Mouse (Mus musculus) CH12.LX (cell line): Measurements from ENCODE around the gene Commd8. TPM values are rescaled to one million over a fixed set of nuclear protein-coding genes. Genes with fewer than 3 reads are reported as not detected.
"Not testable (repeated sequence)": the region's sequence is repeated elsewhere in the genome, so short reads cannot be mapped to it uniquely, and the experiment has no call there.

Experiments
- DNase-seq: peaks from one replicate; pipeline ENCODE4 v3.0.0-alpha.2; 2013; ENCODE audit errors: extremely low read depth
- H3K27ac ChIP-seq: 2 replicates; pipeline ENCODE4 v1.5.1; 2012; ENCODE audit warnings: low read depth, mild to moderate bottlenecking, control low read depth, moderate library complexity; ENCODE audit not compliant: insufficient read depth
- H3K27me3 ChIP-seq: replicated peaks from 2 replicates; pipeline ENCODE3; 2012; ENCODE audit warnings: inconsistent platforms
- H3K36me3 ChIP-seq, 2 experiments: replicated peaks in 1 of 2; 2 replicates each; pipeline versions ENCODE3 to v1.6.1; 2012; ENCODE audit warnings: inconsistent platforms in 1 of 2, low read length in 1 of 2, mild to moderate bottlenecking in 1 of 2, mixed read lengths in 1 of 2, moderate library complexity in 1 of 2; ENCODE audit not compliant: control insufficient read depth in 1 of 2, insufficient read depth in 1 of 2
- H3K4me1 ChIP-seq, 2 experiments: 2 replicates each; pipeline ENCODE4 v1.6.1; 2012; ENCODE audit warnings: inconsistent platforms in 1 of 2, moderate library complexity in 1 of 2; ENCODE audit not compliant: insufficient read depth in 2 of 2, control insufficient read depth in 1 of 2
- H3K4me2 ChIP-seq: 2 replicates; pipeline ENCODE4 v1.6.1; 2012; ENCODE audit warnings: low read depth, mild to moderate bottlenecking, control low read depth; ENCODE audit not compliant: poor library complexity, insufficient read depth, severe bottlenecking
- H3K4me3 ChIP-seq, 3 experiments: fragments of 150-350 bp in 1 of 3; sonication (generic) in 1 of 3; replicated peaks in 1 of 3; 2 replicates each; pipeline versions ENCODE3 to v1.5.1; 2011 to 2012; ENCODE audit warnings: low read depth in 2 of 3, low read length in 2 of 3, mild to moderate bottlenecking in 2 of 3, moderate library complexity in 2 of 3, control low read depth in 1 of 3, improper control_type of control experiment in 1 of 3, inconsistent platforms in 1 of 3, mixed read lengths in 1 of 3; ENCODE audit not compliant: poor library complexity in 1 of 3
- H3K79me2 ChIP-seq: replicated peaks from 2 replicates; pipeline ENCODE4 v1.6.1; 2012; ENCODE audit warnings: mild to moderate bottlenecking, moderate library complexity; ENCODE audit not compliant: control insufficient read depth, poor library complexity, insufficient read depth, severe bottlenecking; ENCODE audit errors: extremely low read depth
- H3K9ac ChIP-seq: 2 replicates; pipeline ENCODE4 v1.6.1; 2012; ENCODE audit warnings: low read depth, mild to moderate bottlenecking, control low read depth, moderate library complexity; ENCODE audit not compliant: insufficient read depth
- H3K9me3 ChIP-seq: replicated peaks from 2 replicates; pipeline ENCODE3; 2012; ENCODE audit warnings: low read length, inconsistent platforms, mixed read lengths
- BHLHE40 ChIP-seq: IDR thresholded peaks from 2 replicates; pipeline ENCODE4 v1.6.1; 2011; ENCODE audit warnings: mild to moderate bottlenecking, low read depth, low read length, improper control_type of control experiment
- CHD1 ChIP-seq: IDR thresholded peaks from 2 replicates; pipeline ENCODE4 v1.6.1; 2012; ENCODE audit warnings: low read depth, low read length, improper control_type of control experiment, inconsistent platforms
- CHD2 ChIP-seq: IDR thresholded peaks from 2 replicates; pipeline ENCODE4 v1.6.1; 2011; ENCODE audit warnings: low read length, improper control_type of control experiment
- CTCF ChIP-seq, 2 experiments: IDR thresholded peaks in 1 of 2; conservative IDR thresholded peaks in 1 of 2; 2 replicates each; pipeline ENCODE4 v1.5.1; 2011 to 2012; ENCODE audit warnings: low read depth in 2 of 2, low read length in 2 of 2, improper control_type of control experiment in 1 of 2, inconsistent platforms in 1 of 2, mild to moderate bottlenecking in 1 of 2, moderate library complexity in 1 of 2
- E2F4 ChIP-seq: IDR thresholded peaks from 2 replicates; pipeline ENCODE4 v1.6.1; 2011; ENCODE audit warnings: low read depth, low read length, improper control_type of control experiment; ENCODE audit not compliant: insufficient replicate concordance
- EP300 ChIP-seq: IDR thresholded peaks from 2 replicates; pipeline ENCODE4 v1.6.1; 2011; ENCODE audit warnings: low read length, improper control_type of control experiment
- ETS1 ChIP-seq: conservative IDR thresholded peaks from 2 replicates; pipeline ENCODE4 v1.6.1; 2012; ENCODE audit warnings: low read depth, mild to moderate bottlenecking, inconsistent platforms, low read length, improper control_type of control experiment, moderate library complexity
- GABPA ChIP-seq: IDR thresholded peaks from 2 replicates; pipeline ENCODE4 v1.6.1; 2012; ENCODE audit warnings: low read depth, low read length, improper control_type of control experiment, inconsistent platforms; ENCODE audit not compliant: insufficient replicate concordance
- HCFC1 ChIP-seq: IDR thresholded peaks from 2 replicates; pipeline ENCODE4 v1.6.1; 2012; ENCODE audit warnings: low read depth, mild to moderate bottlenecking, inconsistent platforms, low read length, improper control_type of control experiment
- JUND ChIP-seq: conservative IDR thresholded peaks from 2 replicates; pipeline ENCODE4 v1.6.1; 2011; ENCODE audit warnings: low read depth, low read length, improper control_type of control experiment
- MYC ChIP-seq: IDR thresholded peaks from 2 replicates; pipeline ENCODE4 v1.6.1; 2011; ENCODE audit warnings: low read depth, mild to moderate bottlenecking, improper control_type of control experiment, low read length
- RCOR1 ChIP-seq: conservative IDR thresholded peaks from 2 replicates; pipeline ENCODE4 v1.6.1; 2012; ENCODE audit warnings: low read depth, mild to moderate bottlenecking, inconsistent platforms, low read length, improper control_type of control experiment
- TBP ChIP-seq: conservative IDR thresholded peaks from 2 replicates; pipeline ENCODE4 v1.6.1; 2011; ENCODE audit warnings: low read depth, low read length, improper control_type of control experiment
- ZKSCAN1 ChIP-seq: IDR thresholded peaks from 2 replicates; pipeline ENCODE4 v1.6.1; 2012; ENCODE audit warnings: low read depth, inconsistent platforms, low read length, improper control_type of control experiment, borderline replicate concordance
- dilution Hi-C: fragments of 300-500 bp; cut with MboI; formaldehyde crosslinking; loops from 2 replicates; pipeline ENCODE4 v1.14.3; 2020; ENCODE audit warnings: low sequenced_read_pairs; ENCODE audit not compliant: extremely low pct_unique_long_range_greater_than_20kb, extremely low pct_ligation_motif_present
- in situ Hi-C: fragments of 300-500 bp; cut with MboI; formaldehyde crosslinking; loops from 3 replicates; pipeline ENCODE4 v1.14.3; 2019; ENCODE audit warnings: low sequenced_read_pairs, low pct_ligation_motif_present, low pct_unique_long_range_greater_than_20kb, mixed read lengths
- polyA plus RNA-seq: library from polyadenylated mRNA; unstranded; fragments of >175 nt; gene quantifications from 2 replicates; pipeline ENCODE4 v1.2.1, GENCODE M21; 2012; ENCODE audit warnings: low read depth; ENCODE audit not compliant: insufficient read length
- total RNA-seq, 2 experiments: library from RNA; depleted of rRNA; stranded (reverse); fragments of 300-350 nt in 1 of 2; fragments of >200 nt in 1 of 2; gene quantifications; 2 replicates each; pipeline ENCODE4 v1.2.3; 2012 to 2014

Commd8 gene
- total and polyA plus RNA-seq, 3 experiments = 38.5 to 106 (median 47.4) TPM

DNA sequence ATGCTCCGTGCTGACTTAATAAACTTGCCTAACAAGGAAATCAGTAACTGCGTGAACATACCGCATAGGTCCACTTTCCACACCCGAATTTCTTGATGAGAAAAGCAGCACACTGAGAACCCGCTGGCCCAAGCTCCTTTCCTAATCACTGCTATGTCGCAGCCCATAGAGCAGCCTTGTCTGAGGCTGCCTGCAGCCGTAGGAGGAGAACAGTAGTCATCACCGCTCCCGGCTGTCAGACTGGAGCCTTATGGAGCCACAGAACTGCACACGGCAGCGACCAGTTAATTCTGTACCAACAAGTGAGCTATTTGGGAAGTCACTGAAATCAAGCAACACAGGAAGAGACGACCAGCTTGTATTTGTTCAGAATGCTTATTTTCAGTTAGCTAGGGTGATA lies 9.3 kb downstream of the Commd8 start:
- Histone ChIP-seq H3K27ac (no peak overlapping the region), H3K9me3 (no peaks in the 10 kb centered on the region), H3K4me3 (no peak overlapping the region)
- TF ChIP-seq E2F4 = no peak
- TF ChIP-seq, all 38 proteins: peak for 0
- no peak for DNase-seq
- in situ Hi-C loops (no loop called here), dilution Hi-C loops (no loop called here)
- Histone ChIP-seq H3K4me1 (peaks cover 0 to 28% of the 10 kb centered on the region in 2 experiments; a peak in 2 of 4 replicates), H3K27me3 (no peaks in the 10 kb centered on the region), H3K79me2 (no peaks in the 10 kb centered on the region), H3K9ac (no peak overlapping the region), H3K36me3 (peaks cover 44 to 79% of the 10 kb centered on the region in 2 experiments), H3K4me2 (no peak overlapping the region)

DNA sequence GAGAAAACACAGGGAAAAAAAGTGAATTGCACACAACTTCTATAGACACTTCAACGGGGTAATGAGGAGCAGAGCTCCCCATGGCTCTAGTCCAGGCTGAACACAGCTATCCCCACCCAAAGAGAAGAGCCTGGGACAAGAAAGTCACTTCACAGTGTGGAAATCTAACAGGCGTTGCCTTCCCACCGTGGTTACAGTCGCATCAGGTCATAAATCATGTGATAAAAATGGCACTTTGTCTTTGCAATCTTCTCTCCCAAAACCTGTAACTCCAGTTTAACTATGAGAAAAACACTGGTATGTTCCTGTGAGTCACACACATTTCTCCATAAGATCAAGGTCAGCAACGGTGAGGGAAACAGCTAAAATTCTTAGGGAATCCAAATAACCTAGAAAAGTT lies 11.4 kb downstream of the Commd8 start:
- no peak for DNase-seq
- Histone ChIP-seq H3K36me3 (peaks cover 33 to 71% of the 10 kb centered on the region in 2 experiments), H3K27me3 (no peaks in the 10 kb centered on the region), H3K79me2 (no peaks in the 10 kb centered on the region), H3K27ac (no peak overlapping the region), H3K4me2 (no peak overlapping the region), H3K4me1 (peaks cover 0 to 8% of the 10 kb centered on the region in 2 experiments; a peak in 1 of 4 replicates), H3K9ac (no peak overlapping the region), H3K4me3 (no peak overlapping the region), H3K9me3 (no peaks in the 10 kb centered on the region)
- in situ Hi-C loops = no loop called here
- dilution Hi-C loops = no loop called here
- TF ChIP-seq CHD1 (no peak), BHLHE40 (no peak), GABPA (no peak), JUND (no peak), RCOR1 (no peak), MYC (no peak), CHD2 (no peak), HCFC1 (no peak), ZKSCAN1 (no peak), ETS1 (no peak), EP300 (no peak), TBP (no peak)

GRCm38 (mm10) chr5:72155686-72156085 lies 12.3 kb downstream of the Commd8 start:
- H3K27me3 ChIP-seq, H3K4me1 ChIP-seq, H3K9ac ChIP-seq, H3K4me3 ChIP-seq, H3K9me3 ChIP-seq, dilution Hi-C loops, DNase-seq, H3K27ac ChIP-seq, in situ Hi-C loops, H3K79me2 ChIP-seq, H3K4me2 ChIP-seq: not testable (repeated sequence)
- peak in 1 of 2 experiments; percentile 16; a peak in 1 of 4 replicates for TF ChIP-seq CTCF (conservative IDR thresholded peaks at IDR 0.05 in 1 of 2, IDR thresholded peaks at IDR 0.05 in 1 of 2; ENCODE audit: low read depth in 2 of 2, low read length in 2 of 2)
- H3K36me3 ChIP-seq = peaks cover 25 to 62% of the 10 kb centered on the region in 2 experiments
